In genomic region chr19:53427346-53427745, GRCm38 (mm10) we compare ENCODE assay signal across 12 mouse cellular contexts. TPM values are rescaled to one million over a fixed set of nuclear protein-coding genes. Genes with fewer than 3 reads are reported as not detected.
DNase-seq lines count a peak whose midpoint lies in the region; ATAC-seq lines count a peak whose summit lies in the region.
"Had no signal": no experiment of that assay in that cellular context is flagged by ENCODE, and none has a peak within 500 bp of the region (broad histone marks: within the 10 kb centered on the region; RNA-seq: fewer than 3 reads in every experiment).

No protein-coding gene starts in this region.

- intact Hi-C loops in heart, postnatal 36 days (cut with DNase I): no loop called here

- no peak overlapping the region for H3K4me2 ChIP-seq in heart, embryonic 11.5 days
- H3K4me2 ChIP-seq in kidney, embryonic 15.5 days: no peak overlapping the region
- H3K4me2 ChIP-seq: limb, embryonic 12.5 days had no signal

- no peaks in the 10 kb centered on the region for H3K27me3 ChIP-seq in heart, embryonic 11.5 days (ENCODE audit: control insufficient read depth, insufficient read depth, low read length)
- H3K27me3 ChIP-seq in kidney, embryonic 15.5 days: peaks cover 4% of the 10 kb centered on the region; the same call in 1 of the 2 replicates
- H3K27me3 ChIP-seq: limb, embryonic 12.5 days had no signal

- 54% methylated on average over 7 of the region's 7 CpGs for WGBS in heart, embryonic 11.5 days (ENCODE audit: insufficient replicate concordance)
- 48% methylated on average over 7 of the region's 7 CpGs for WGBS in kidney, embryonic 15.5 days

- no peak for ATAC-seq in heart, embryonic 11.5 days (replicated peaks; ENCODE audit: insufficient number of reproducible peaks, low FRiP score, low TSS enrichment)
- ATAC-seq in kidney, embryonic 15.5 days (replicated peaks; ENCODE audit: low FRiP score): no peak

- H3K27ac ChIP-seq in heart, embryonic 11.5 days (ENCODE audit: low read depth, low read length): no peak overlapping the region
- no peak overlapping the region for H3K27ac ChIP-seq in kidney, embryonic 15.5 days
- H3K27ac ChIP-seq: limb, embryonic 12.5 days had no signal

- no peaks in the 10 kb centered on the region for H3K9me3 ChIP-seq in heart, embryonic 11.5 days (replicated peaks; ENCODE audit: control insufficient read depth, low read length)
- no peaks in the 10 kb centered on the region for H3K9me3 ChIP-seq in kidney, embryonic 15.5 days (replicated peaks)
- H3K9me3 ChIP-seq: limb, embryonic 12.5 days had no signal

- H3K9ac ChIP-seq in heart, embryonic 11.5 days (ENCODE audit: low read depth, low read length): peak overlapping the region; percentile 28; the same call in 1 of the 2 replicates
- H3K9ac ChIP-seq in kidney, embryonic 15.5 days: no peak overlapping the region
- H3K9ac ChIP-seq: limb, embryonic 12.5 days had no signal

- H3K4me3 ChIP-seq in heart, embryonic 11.5 days (ENCODE audit: low read depth, low read length): no peak overlapping the region
- H3K4me3 ChIP-seq in kidney, embryonic 15.5 days (replicated peaks): no peak overlapping the region
- H3K4me3 ChIP-seq: limb, embryonic 12.5 days had no signal

- no peak for DNase-seq in heart, postnatal 36 days
- DNase-seq in kidney, postnatal 36 days: peak; percentile 32 to 33
- peak; percentile 42 for DNase-seq in NIH3T3 (ENCODE audit: low read depth)
- peak; percentile 46 for DNase-seq in adrenal gland, postnatal 25 days
- DNase-seq in ovary, postnatal 14 days (ENCODE audit: low spot score): no peak
- DNase-seq: gastrocnemius, postnatal 14 days; spleen, adult 18-20 months; thymus, postnatal 14 days had no signal

- H3K4me1 ChIP-seq in heart, embryonic 11.5 days (ENCODE audit: control insufficient read depth, insufficient read depth, low read length): peaks cover 26% of the 10 kb centered on the region
- H3K4me1 ChIP-seq in kidney, embryonic 15.5 days: peaks cover 41% of the 10 kb centered on the region

- no peaks in the 10 kb centered on the region for H3K36me3 ChIP-seq in heart, embryonic 11.5 days (ENCODE audit: control insufficient read depth, insufficient read depth, low read length)
- H3K36me3 ChIP-seq in kidney, embryonic 15.5 days: no peaks in the 10 kb centered on the region
- H3K36me3 ChIP-seq: limb, embryonic 12.5 days had no signal

RNA-seq across cellular contexts. Expression of gene Smndc1, which starts 37.0 kb away (rescaled TPM):
- 38.4 and 40.0 TPM in 2 replicates for polyA plus RNA-seq in heart, embryonic 11.5 days (2014; fragmentation: Nextera tagmentation; extraction: Ambion mirVana)
- 10 to 100 TPM; 33.0 to 33.8 TPM for total RNA-seq in heart, postnatal 36 days (2021)
- 40.6 and 45.1 TPM in 2 replicates for polyA plus RNA-seq in kidney, embryonic 15.5 days (2015; fragmentation: Nextera tagmentation; extraction: Ambion mirVana)
- 44.9 and 49.6 TPM in 2 replicates for total RNA-seq in adrenal gland, postnatal 25 days (2021)

RNA-seq across cellular contexts. Expression of gene Gm10197, which starts 55.8 kb away (rescaled TPM):
- 2.1 and 3.5 TPM in 2 replicates for polyA plus RNA-seq in heart, embryonic 11.5 days (2014; fragmentation: Nextera tagmentation; extraction: Ambion mirVana)
- not detected for total RNA-seq in heart, postnatal 36 days (2021)
- not detected in 2 replicates for polyA plus RNA-seq in kidney, embryonic 15.5 days (2015; fragmentation: Nextera tagmentation; extraction: Ambion mirVana)
- not detected in 2 replicates for total RNA-seq in adrenal gland, postnatal 25 days (2021)
- total RNA-seq: common myeloid progenitor, adult 5-6 weeks; gastrocnemius, postnatal 14 days had no signal
- polyA plus RNA-seq: limb, embryonic 12.5 days had no signal

Comparison
In these comparisons a context has a peak if more than half of its experiments do, and no peak if none do; other contexts are left out.
1. DNase-seq: peak in kidney, postnatal 36 days (2 of 2), NIH3T3 (single experiment) and adrenal gland, postnatal 25 days (single experiment); none in heart, postnatal 36 days (0 of 2) and ovary, postnatal 14 days (single experiment).